Mouse (Mus musculus) kidney, adult 2 months (tissue): ENCODE results near the gene Rgs7bp. TPM values are rescaled to one million over a fixed set of nuclear protein-coding genes. Genes with fewer than 3 reads are reported as not detected.

Source experiments
- DNase-seq: peaks from one replicate; pipeline ENCODE4 v3.0.0; 2021
- H3K27ac ChIP-seq: fragments of 200-500 bp; 2 replicates; pipeline ENCODE4 v1.5.1; 2012; ENCODE audit warnings: low read depth, low read length, control low read depth, inconsistent platforms; ENCODE audit not compliant: insufficient read depth
- H3K27me3 ChIP-seq: fragments of 200-500 bp; replicated peaks from 2 replicates; pipeline ENCODE4 v1.6.1; 2012; ENCODE audit warnings: mild to moderate bottlenecking, moderate library complexity, low read length, inconsistent platforms; ENCODE audit not compliant: control insufficient read depth, insufficient read depth
- H3K36me3 ChIP-seq: fragments of 200-500 bp; 2 replicates; pipeline ENCODE4 v1.6.1; 2012; ENCODE audit warnings: mild to moderate bottlenecking, moderate library complexity, low read length, inconsistent platforms; ENCODE audit not compliant: control insufficient read depth, insufficient read depth
- H3K4me1 ChIP-seq: fragments of 200-500 bp; 2 replicates; pipeline ENCODE4 v1.6.1; 2011; ENCODE audit warnings: low read length; ENCODE audit not compliant: control insufficient read depth, insufficient read depth
- H3K4me3 ChIP-seq: fragments of 200-500 bp; 2 replicates; pipeline ENCODE4 v1.5.1; 2011; ENCODE audit warnings: mild to moderate bottlenecking, low read depth, low read length, control low read depth; ENCODE audit not compliant: insufficient read depth
- CTCF ChIP-seq: fragments of 200-500 bp; conservative IDR thresholded peaks from 2 replicates; pipeline ENCODE4 v1.5.1; 2011; ENCODE audit warnings: low read depth, mild to moderate bottlenecking, control low read depth, low read length, moderate library complexity, mixed read lengths; ENCODE audit not compliant: insufficient read depth, insufficient read length
- POLR2A ChIP-seq: fragments of 200-500 bp; IDR thresholded peaks from one replicate; pipeline ENCODE4 v1.6.1; 2011; ENCODE audit warnings: low read depth, low read length, control low read depth
- WGBS: fragments of 180-500 bp; shearing (Covaris S2); methylation state at CpG from one replicate; pipeline ENCODE4 v1.1.7; 2018; 5-methylcytosine and 5-hydroxymethylcytosine counted together
- polyA plus RNA-seq: library from polyadenylated mRNA; depleted of rRNA; stranded (reverse); fragments of >200 nt; gene quantifications from 2 replicates; pipeline ENCODE4 v1.2.3, GENCODE M21; 2012; rRNA removed

Rgs7bp gene
- polyA plus RNA-seq, result 0.33 TPM in 2 replicates

GRCm38 (mm10) chr13:105054181-105054940 lies at the start of gene Rgs7bp:
TSS of gene Rgs7bp (minus strand) at chr13:105054930.
- H3K27me3 ChIP-seq, result no peaks in the 10 kb centered on the region; the same call in 1 of the 2 replicates
- peak within 1 kb of the TSS; percentile 53 for H3K4me3 ChIP-seq
- under 1% methylated on average over 75 of the region's 75 CpGs for WGBS
- no peaks in the 10 kb centered on the region for H3K4me1 ChIP-seq
- TF ChIP-seq CTCF (no peak), POLR2A (no peak)
- no peaks in the 10 kb centered on the region for H3K36me3 ChIP-seq
- H3K27ac ChIP-seq, result no peak within 1 kb of the TSS
- DNase-seq, result peak; percentile 34

GRCm38 (mm10) chr13:105104385-105104784 lies 49.7 kb upstream of the Rgs7bp start:
- WGBS, result 81% methylated on average over 2 of the region's 2 CpGs

DNA sequence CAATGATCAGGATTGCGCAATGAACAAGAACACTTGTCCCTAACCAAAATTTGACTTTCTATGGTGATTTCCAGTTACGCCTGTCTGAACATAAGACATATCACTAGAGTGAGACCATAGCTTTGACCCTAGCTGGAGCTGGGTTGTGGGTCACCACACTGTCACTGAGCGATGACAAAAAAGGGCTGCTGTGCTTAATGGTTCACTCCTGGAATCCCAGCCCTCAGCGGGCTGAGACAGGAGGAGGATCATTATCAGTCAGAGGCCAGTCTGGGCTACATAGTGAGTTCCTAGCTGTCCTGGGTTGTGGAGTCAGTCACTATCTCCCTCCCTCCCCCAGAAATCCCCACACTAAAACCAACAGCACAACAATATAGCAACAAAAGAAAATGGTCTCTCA lies 46.0 kb upstream of the Rgs7bp start:
- no peaks in the 10 kb centered on the region for H3K27me3 ChIP-seq
- DNase-seq, result no peak
- WGBS, result 66% methylated on average over 4 of the region's 4 CpGs
- H3K36me3 ChIP-seq, result no peaks in the 10 kb centered on the region
- H3K27ac ChIP-seq, result no peak overlapping the region
- TF ChIP-seq CTCF (no peak), POLR2A (no peak)
- H3K4me3 ChIP-seq, result no peak overlapping the region
- H3K4me1 ChIP-seq, result no peaks in the 10 kb centered on the region

More at GRCm38 (mm10) chr13:105104385-105104784, 49.7 kb upstream of the Rgs7bp start:
- H3K27ac ChIP-seq, result no peak overlapping the region
- DNase-seq, result no peak
- H3K27me3 ChIP-seq, result no peaks in the 10 kb centered on the region
- no peaks in the 10 kb centered on the region for H3K36me3 ChIP-seq
- TF ChIP-seq POLR2A, result no peak
- TF ChIP-seq CTCF, result no peak
- no peak overlapping the region for H3K4me3 ChIP-seq
- no peaks in the 10 kb centered on the region for H3K4me1 ChIP-seq

- TF ChIP-seq CTCF, result no peak
- TF ChIP-seq POLR2A, result no peak
- DNase-seq, result no peak
- WGBS, result 93% methylated on average over 2 of the region's 2 CpGs
- H3K4me3 ChIP-seq, result no peak overlapping the region
- no peaks in the 10 kb centered on the region for H3K27me3 ChIP-seq
- no peaks in the 10 kb centered on the region for H3K4me1 ChIP-seq
- H3K36me3 ChIP-seq, result no peaks in the 10 kb centered on the region
- no peak overlapping the region for H3K27ac ChIP-seq
Measured at GRCm38 (mm10) chr13:105096316-105096715, 41.6 kb upstream of the Rgs7bp start.

DNA sequence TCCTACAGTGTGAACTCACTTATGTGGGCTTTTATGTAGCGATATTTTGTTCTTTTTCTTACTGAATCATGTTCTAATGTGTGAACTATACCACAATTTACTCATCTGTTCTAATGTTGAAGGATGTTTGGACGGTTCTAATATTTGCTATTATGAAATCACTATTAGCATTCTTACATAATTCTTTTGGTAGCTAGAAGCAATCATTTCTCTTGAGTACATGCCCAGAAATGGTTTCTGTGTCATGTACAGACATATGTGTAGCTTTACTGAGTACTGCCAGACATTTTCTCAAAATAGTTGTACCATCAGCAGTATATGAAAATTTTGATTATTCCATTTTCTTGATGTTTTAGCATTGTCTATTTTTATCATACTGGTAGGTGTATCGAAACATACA lies 34.5 kb upstream of the Rgs7bp start:
- H3K36me3 ChIP-seq, result no peaks in the 10 kb centered on the region
- no peak overlapping the region for H3K27ac ChIP-seq
- no peaks in the 10 kb centered on the region for H3K27me3 ChIP-seq
- no peak overlapping the region for H3K4me3 ChIP-seq
- TF ChIP-seq POLR2A (no peak), CTCF (no peak)
- H3K4me1 ChIP-seq, result no peaks in the 10 kb centered on the region
- no peak for DNase-seq
- WGBS, result 97% methylated on average over 3 of the region's 3 CpGs

DNA sequence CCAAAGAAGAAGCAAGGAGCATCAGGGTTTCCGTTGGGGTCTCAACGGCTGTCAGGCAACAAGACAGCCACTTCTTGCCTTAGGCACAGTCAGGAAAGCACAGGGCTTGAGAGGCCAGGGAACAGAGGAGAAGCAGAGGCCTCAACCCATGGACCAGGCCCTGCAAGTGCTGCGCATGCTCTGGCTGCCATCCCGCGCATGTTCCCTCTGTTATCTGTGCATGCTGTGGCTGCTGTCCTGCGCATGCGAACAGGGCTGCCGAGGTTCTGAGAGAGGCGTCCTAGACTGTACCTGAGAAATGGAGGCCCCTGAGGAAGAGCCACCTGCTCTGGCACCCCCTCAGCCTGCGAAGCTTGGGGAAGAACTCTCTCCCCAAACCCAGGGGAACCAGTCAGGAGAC lies 27.1 kb upstream of the Rgs7bp start, which contains the start of gene 4933425L06Rik:
Gene 4933425L06Rik (plus strand): TSS at position 261 of the 400 bp plus-strand sequence.
- H3K4me3 ChIP-seq, result no peak within 1 kb of the TSS
- H3K36me3 ChIP-seq, result no peaks in the 10 kb centered on the region
- no peak within 1 kb of the TSS for H3K27ac ChIP-seq
- TF ChIP-seq CTCF, result no peak
- TF ChIP-seq POLR2A, result no peak
- DNase-seq, result no peak
- H3K4me1 ChIP-seq, result no peaks in the 10 kb centered on the region
- H3K27me3 ChIP-seq, result no peaks in the 10 kb centered on the region
- 93% methylated on average over 10 of the region's 10 CpGs for WGBS

GRCm38 (mm10) chr13:105066890-105067845 lies 12.4 kb upstream of the Rgs7bp start:
- H3K27me3 ChIP-seq, result no peaks in the 10 kb centered on the region
- 67% methylated on average over 7 of the region's 7 CpGs for WGBS
- no peak for TF ChIP-seq POLR2A

More at GRCm38 (mm10) chr13:105066890-105067845, 12.4 kb upstream of the Rgs7bp start:
- Histone ChIP-seq H3K4me3 (no peak overlapping the region), H3K27ac (no peak overlapping the region), H3K36me3 (no peaks in the 10 kb centered on the region), H3K4me1 (no peaks in the 10 kb centered on the region)
- no peak for DNase-seq
